Mouse (Mus musculus): ENCODE measurements around the gene Nectin1. TPM values are rescaled to one million over a fixed set of nuclear protein-coding genes. Genes with fewer than 3 reads are reported as not detected.

Gene Nectin1
- total and polyA plus RNA-seq, 3 experiments, result 0.26 to 1.9 (median 1.8) TPM

- H3K9me3 ChIP-seq (replicated peaks; ENCODE audit: low read length), result no peaks in the 10 kb centered on the region
- TF ChIP-seq E2F4 (IDR thresholded peaks at IDR 0.05; ENCODE audit: insufficient replicate concordance, low read depth, low read length), result no peak
- peaks cover 0 to 2% of the 10 kb centered on the region in 2 experiments; a peak in 1 of 4 replicates for H3K4me1 ChIP-seq (ENCODE audit: control insufficient read depth in 1 of 2, insufficient read depth in 2 of 2)
- H3K4me3 ChIP-seq (replicated peaks in 1 of 3; ENCODE audit: low read depth in 2 of 3, low read length in 2 of 3, poor library complexity in 1 of 3), result no peak overlapping the region
- no peaks in the 10 kb centered on the region for H3K79me2 ChIP-seq (replicated peaks; ENCODE audit: control insufficient read depth, extremely low read depth, insufficient read depth, poor library complexity, severe bottlenecking)
- dilution Hi-C loops (cut with MboI; ENCODE audit: extremely low pct_ligation_motif_present, extremely low pct_unique_long_range_greater_than_20kb, low sequenced_read_pairs), result no loop called here
- DNase-seq (ENCODE audit: extremely low read depth), result no peak
- H3K36me3 ChIP-seq (replicated peaks in 1 of 2; ENCODE audit: control insufficient read depth in 1 of 2, insufficient read depth in 1 of 2, low read length in 1 of 2), result no peaks in the 10 kb centered on the region
- H3K27me3 ChIP-seq (replicated peaks), result peaks cover 88% of the 10 kb centered on the region
- in situ Hi-C loops (cut with MboI; ENCODE audit: low pct_ligation_motif_present, low pct_unique_long_range_greater_than_20kb, low sequenced_read_pairs), result loop anchor here (25.0 kb wide), 1 partner anchor 506 kb away; no protein-coding TSS in a partner anchor
- H3K27ac ChIP-seq (ENCODE audit: insufficient read depth, low read depth), result no peak overlapping the region
- no peak overlapping the region for H3K4me2 ChIP-seq (ENCODE audit: insufficient read depth, low read depth, poor library complexity, severe bottlenecking)
- no peak overlapping the region for H3K9ac ChIP-seq (ENCODE audit: insufficient read depth, low read depth)
Measured at GRCm38 (mm10) chr9:43843711-43844127, 99.9 kb downstream of the Nectin1 start.

- dilution Hi-C loops (cut with MboI; ENCODE audit: extremely low pct_ligation_motif_present, extremely low pct_unique_long_range_greater_than_20kb, low sequenced_read_pairs), result no loop called here
- H3K4me3 ChIP-seq (replicated peaks in 1 of 3; ENCODE audit: low read depth in 2 of 3, low read length in 2 of 3, poor library complexity in 1 of 3), result no peak overlapping the region
Measured at GRCm38 (mm10) chr9:43845660-43846455, 102.1 kb downstream of the Nectin1 start.

GRCm38 (mm10) chr9:43847861-43848260 is 104.1 kb downstream of the Nectin1 start:
- DNase-seq (ENCODE audit: extremely low read depth), result no peak
- H3K27ac ChIP-seq (ENCODE audit: insufficient read depth, low read depth), result no peak overlapping the region
- no peaks in the 10 kb centered on the region for H3K36me3 ChIP-seq (replicated peaks in 1 of 2; ENCODE audit: control insufficient read depth in 1 of 2, insufficient read depth in 1 of 2, low read length in 1 of 2)
- peaks cover 87% of the 10 kb centered on the region for H3K27me3 ChIP-seq (replicated peaks)
- in situ Hi-C loops (cut with MboI; ENCODE audit: low pct_ligation_motif_present, low pct_unique_long_range_greater_than_20kb, low sequenced_read_pairs), result loop anchor here (25.0 kb wide), 1 partner anchor 511 kb away; no protein-coding TSS in a partner anchor
- no peaks in the 10 kb centered on the region for H3K79me2 ChIP-seq (replicated peaks; ENCODE audit: control insufficient read depth, extremely low read depth, insufficient read depth, poor library complexity, severe bottlenecking)
- H3K9ac ChIP-seq (ENCODE audit: insufficient read depth, low read depth), result no peak overlapping the region
- peaks cover 0 to 2% of the 10 kb centered on the region in 2 experiments; a peak in 1 of 4 replicates for H3K4me1 ChIP-seq (ENCODE audit: control insufficient read depth in 1 of 2, insufficient read depth in 2 of 2)
- dilution Hi-C loops (cut with MboI; ENCODE audit: extremely low pct_ligation_motif_present, extremely low pct_unique_long_range_greater_than_20kb, low sequenced_read_pairs), result no loop called here
- no peaks in the 10 kb centered on the region for H3K9me3 ChIP-seq (replicated peaks; ENCODE audit: low read length)
- TF ChIP-seq NRF1 (IDR thresholded peaks at IDR 0.05; ENCODE audit: low read depth, low read length) (no peak), RCOR1 (conservative IDR thresholded peaks at IDR 0.05; ENCODE audit: low read depth, low read length) (no peak)
- no peak overlapping the region for H3K4me2 ChIP-seq (ENCODE audit: insufficient read depth, low read depth, poor library complexity, severe bottlenecking)
- no peak overlapping the region for H3K4me3 ChIP-seq (replicated peaks in 1 of 3; ENCODE audit: low read depth in 2 of 3, low read length in 2 of 3, poor library complexity in 1 of 3)

More at GRCm38 (mm10) chr9:43845660-43846455, 102.1 kb downstream of the Nectin1 start:
- Histone ChIP-seq H3K79me2 (replicated peaks; ENCODE audit: control insufficient read depth, extremely low read depth, insufficient read depth, poor library complexity, severe bottlenecking) (no peaks in the 10 kb centered on the region), H3K27me3 (replicated peaks) (peaks cover 87% of the 10 kb centered on the region), H3K36me3 (replicated peaks in 1 of 2; ENCODE audit: control insufficient read depth in 1 of 2, insufficient read depth in 1 of 2, low read length in 1 of 2) (no peaks in the 10 kb centered on the region), H3K9me3 (replicated peaks; ENCODE audit: low read length) (no peaks in the 10 kb centered on the region), H3K27ac (ENCODE audit: insufficient read depth, low read depth) (no peak overlapping the region), H3K4me1 (ENCODE audit: control insufficient read depth in 1 of 2, insufficient read depth in 2 of 2) (peaks cover 0 to 2% of the 10 kb centered on the region in 2 experiments; a peak in 1 of 4 replicates), H3K4me2 (ENCODE audit: insufficient read depth, low read depth, poor library complexity, severe bottlenecking) (no peak overlapping the region), H3K9ac (ENCODE audit: insufficient read depth, low read depth) (no peak overlapping the region)
- DNase-seq (ENCODE audit: extremely low read depth), result no peak
- in situ Hi-C loops (cut with MboI; ENCODE audit: low pct_ligation_motif_present, low pct_unique_long_range_greater_than_20kb, low sequenced_read_pairs), result loop anchor here (25.0 kb wide), 1 partner anchor 509 kb away; no protein-coding TSS in a partner anchor
- TF ChIP-seq IRF4 (IDR thresholded peaks at IDR 0.05; ENCODE audit: low read depth, low read length) (no peak), E2F4 (IDR thresholded peaks at IDR 0.05; ENCODE audit: insufficient replicate concordance, low read depth, low read length) (no peak), ZKSCAN1 (IDR thresholded peaks at IDR 0.05; ENCODE audit: borderline replicate concordance, low read depth, low read length) (no peak), ZC3H11A (IDR thresholded peaks at IDR 0.05; ENCODE audit: low read depth, low read length) (no peak), RAD21 (IDR thresholded peaks at IDR 0.05; ENCODE audit: low read depth, low read length) (peak; percentile 37), CHD1 (IDR thresholded peaks at IDR 0.05; ENCODE audit: low read depth, low read length) (no peak), USF1 (IDR thresholded peaks at IDR 0.05; ENCODE audit: low read depth, low read length) (no peak), SMC3 (IDR thresholded peaks at IDR 0.05; ENCODE audit: low read depth, low read length) (peak; percentile 29), ELF1 (IDR thresholded peaks at IDR 0.05; ENCODE audit: low read depth, low read length) (no peak), KAT2A (IDR thresholded peaks at IDR 0.05; ENCODE audit: insufficient replicate concordance, low read length) (no peak), POLR2AphosphoS2 (IDR thresholded peaks at IDR 0.05; ENCODE audit: low read depth, low read length) (no peak), MEF2A (IDR thresholded peaks at IDR 0.05; ENCODE audit: borderline replicate concordance, low read depth, low read length) (no peak), NELFE (IDR thresholded peaks at IDR 0.05; ENCODE audit: low read depth, low read length) (no peak), ZNF384 (IDR thresholded peaks at IDR 0.05; ENCODE audit: low read depth, low read length) (no peak), POLR2A (IDR thresholded peaks at IDR 0.05; ENCODE audit: low read depth, low read length) (no peak), JUN (IDR thresholded peaks at IDR 0.05; ENCODE audit: insufficient read depth, low read depth, low read length) (no peak), CHD2 (IDR thresholded peaks at IDR 0.05; ENCODE audit: low read length) (no peak), MAX (IDR thresholded peaks at IDR 0.05; ENCODE audit: low read length) (no peak), MAFK (IDR thresholded peaks at IDR 0.05; ENCODE audit: insufficient replicate concordance, low read length) (no peak), MXI1 (IDR thresholded peaks at IDR 0.05; ENCODE audit: low read depth, low read length) (no peak), TCF12 (IDR thresholded peaks at IDR 0.05; ENCODE audit: low read depth, low read length) (no peak), JUND (conservative IDR thresholded peaks at IDR 0.05; ENCODE audit: low read depth, low read length) (no peak), SIN3A (IDR thresholded peaks at IDR 0.05; ENCODE audit: low read length) (no peak), CTCF (conservative IDR thresholded peaks at IDR 0.05 in 1 of 2, IDR thresholded peaks at IDR 0.05 in 1 of 2; ENCODE audit: low read depth in 2 of 2, low read length in 2 of 2) (peak; percentile 54 to 67)
